Mouse (Mus musculus) limb, embryonic 12.5 days (tissue): ENCODE measurements around the gene Gper1. TPM values are rescaled to one million over a fixed set of nuclear protein-coding genes. Genes with fewer than 3 reads are reported as not detected.

Source experiments
- ATAC-seq: fragments of 200-750 bp; cut with Nextera tagmentation; 2 replicates; pipeline ENCODE4 v1.8.0; 2017; ENCODE audit warnings: low read depth, moderate TSS enrichment; ENCODE audit not compliant: insufficient number of reproducible peaks, insufficient read depth, low FRiP score, low TSS enrichment
- H3K27ac ChIP-seq: fragments of 300-500 bp; sonication (generic); 2 replicates; pipeline ENCODE4 v1.5.1; 2016; ENCODE audit warnings: mild to moderate bottlenecking, moderate library complexity
- H3K27me3 ChIP-seq: fragments of 300-500 bp; sonication (generic); 2 replicates; pipeline ENCODE4 v1.6.1; 2016; ENCODE audit warnings: mild to moderate bottlenecking, moderate library complexity
- H3K36me3 ChIP-seq: fragments of 300-500 bp; sonication (generic); 2 replicates; pipeline ENCODE4 v1.6.1; 2016; ENCODE audit warnings: mild to moderate bottlenecking, moderate library complexity
- H3K4me1 ChIP-seq: fragments of 300-500 bp; sonication (generic); replicated peaks from 2 replicates; pipeline ENCODE4 v1.6.1; 2016
- H3K4me2 ChIP-seq: fragments of 300-500 bp; sonication (generic); 2 replicates; pipeline ENCODE4 v1.6.1; 2016; ENCODE audit warnings: mild to moderate bottlenecking, moderate library complexity
- H3K4me3 ChIP-seq: fragments of 300-500 bp; sonication (generic); replicated peaks from 2 replicates; pipeline ENCODE4 v1.5.1; 2016; ENCODE audit warnings: mild to moderate bottlenecking
- H3K9ac ChIP-seq: fragments of 300-500 bp; sonication (generic); replicated peaks from 2 replicates; pipeline ENCODE4 v1.6.1; 2016; ENCODE audit warnings: mild to moderate bottlenecking, moderate library complexity
- H3K9me3 ChIP-seq: fragments of 300-500 bp; sonication (generic); 2 replicates; pipeline ENCODE4 v1.6.1; 2016; ENCODE audit warnings: mild to moderate bottlenecking, moderate library complexity
- WGBS: fragments of 180-500 bp; shearing (Covaris S2); methylation state at CpG from one replicate; pipeline ENCODE4 v1.1.7; 2016; 5-methylcytosine and 5-hydroxymethylcytosine counted together
- polyA plus RNA-seq: library from polyadenylated mRNA; unstranded; fragments of >200 nt; fragmentation: Nextera tagmentation; extraction: Ambion mirVana; gene quantifications from 2 replicates; pipeline ENCODE4 v1.2.1, GENCODE M21; 2016

Gper1 gene
- polyA plus RNA-seq: 1.7 and 1.9 TPM in 2 replicates

- 51% methylated on average over 21 of the region's 21 CpGs for WGBS
- ATAC-seq: no peak
- Histone ChIP-seq H3K27ac (0 out of 2 replicates have a peak within 1 kb of the TSS, but pooled peaks have one; percentile 23), H3K4me3 (peak within 1 kb of the TSS; percentile 31), H3K9me3 (no peaks in the 10 kb centered on the region), H3K4me2 (peak within 1 kb of the TSS; percentile 50), H3K4me1 (peaks cover 49% of the 10 kb centered on the region), H3K9ac (peak within 1 kb of the TSS; percentile 50), H3K27me3 (no peaks in the 10 kb centered on the region), H3K36me3 (0 out of 2 replicates have a peak, but pooled peaks cover 11% of the 10 kb centered on the region)
Measured at GRCm38 (mm10) chr5:139423026-139423865, at the start of gene Gper1. Gene Gper1 (plus strand): TSS chr5:139423151.

- peaks cover 38% of the 10 kb centered on the region for H3K4me1 ChIP-seq
Measured at GRCm38 (mm10) chr5:139373889-139374444, 49.0 kb upstream of the Gper1 start.

GRCm38 (mm10) chr5:139374841-139375240 lies 48.1 kb upstream of the Gper1 start:
- Histone ChIP-seq H3K27ac (no peak overlapping the region), H3K4me3 (no peak overlapping the region), H3K4me2 (no peak overlapping the region), H3K9ac (no peak overlapping the region), H3K27me3 (no peaks in the 10 kb centered on the region), H3K4me1 (peaks cover 46% of the 10 kb centered on the region), H3K9me3 (no peaks in the 10 kb centered on the region), H3K36me3 (no peaks in the 10 kb centered on the region)
- WGBS: 83% methylated on average over 2 of the region's 2 CpGs
- no peak for ATAC-seq

More at GRCm38 (mm10) chr5:139373889-139374444, 49.0 kb upstream of the Gper1 start:
- Histone ChIP-seq H3K9ac (no peak overlapping the region), H3K27ac (no peak overlapping the region), H3K36me3 (no peaks in the 10 kb centered on the region), H3K4me3 (no peak overlapping the region), H3K4me2 (no peak overlapping the region), H3K9me3 (no peaks in the 10 kb centered on the region), H3K27me3 (no peaks in the 10 kb centered on the region)
- ATAC-seq: no peak
- WGBS: 82% methylated on average over 6 of the region's 6 CpGs

GRCm38 (mm10) chr5:139377468-139378270 lies 45.3 kb upstream of the Gper1 start, which contains the start of gene Gpr146:
Gene Gpr146 (plus strand): TSS chr5:139377697.
- no peak for ATAC-seq
- Histone ChIP-seq H3K36me3 (no peaks in the 10 kb centered on the region), H3K4me2 (no peak within 1 kb of the TSS), H3K9ac (no peak within 1 kb of the TSS), H3K27me3 (no peaks in the 10 kb centered on the region; the same call in 1 of the 2 replicates), H3K27ac (peak within 1 kb of the TSS; percentile 64; the same call in 1 of the 2 replicates), H3K9me3 (no peaks in the 10 kb centered on the region), H3K4me1 (peaks cover 43% of the 10 kb centered on the region), H3K4me3 (no peak within 1 kb of the TSS)
- WGBS: 74% methylated on average over 18 of the region's 18 CpGs

- Histone ChIP-seq H3K27me3 (no peaks in the 10 kb centered on the region; the same call in 1 of the 2 replicates), H3K4me1 (peaks cover 40% of the 10 kb centered on the region), H3K9ac (no peak overlapping the region), H3K4me2 (no peak overlapping the region), H3K4me3 (no peak overlapping the region), H3K27ac (no peak overlapping the region; the same call in 1 of the 2 replicates), H3K36me3 (no peaks in the 10 kb centered on the region), H3K9me3 (no peaks in the 10 kb centered on the region)
- ATAC-seq: no peak
- 89% methylated on average over 7 of the region's 7 CpGs for WGBS
Measured at GRCm38 (mm10) chr5:139378271-139378556, 44.7 kb upstream of the Gper1 start.

- Histone ChIP-seq H3K4me3 (no peak overlapping the region), H3K27ac (peak overlapping the region; percentile 50; the same call in 1 of the 2 replicates), H3K9me3 (no peaks in the 10 kb centered on the region), H3K4me1 (peaks cover 40% of the 10 kb centered on the region), H3K4me2 (0 out of 2 replicates have a peak overlapping the region, but pooled peaks have one; percentile 19), H3K9ac (no peak overlapping the region), H3K27me3 (no peaks in the 10 kb centered on the region; the same call in 1 of the 2 replicates), H3K36me3 (no peaks in the 10 kb centered on the region)
- WGBS: 56% methylated on average over 21 of the region's 21 CpGs
- no peak for ATAC-seq
Measured at GRCm38 (mm10) chr5:139378986-139379629, 43.8 kb upstream of the Gper1 start.

- WGBS: 28% methylated on average over 8 of the region's 8 CpGs
- Histone ChIP-seq H3K27ac (peak overlapping the region; percentile 81; the same call in 1 of the 2 replicates), H3K4me3 (peak overlapping the region; percentile 68), H3K4me1 (peaks cover 46% of the 10 kb centered on the region), H3K4me2 (peak overlapping the region; percentile 92), H3K9me3 (no peaks in the 10 kb centered on the region), H3K27me3 (no peaks in the 10 kb centered on the region; the same call in 1 of the 2 replicates), H3K36me3 (no peaks in the 10 kb centered on the region), H3K9ac (no peak overlapping the region)
- no peak; the same call in 1 of the 2 replicates for ATAC-seq
Measured at GRCm38 (mm10) chr5:139379771-139380384, 43.1 kb upstream of the Gper1 start.

- Histone ChIP-seq H3K4me1 (peaks cover 48% of the 10 kb centered on the region), H3K4me3 (peak overlapping the region; percentile 68), H3K4me2 (peak overlapping the region; percentile 92), H3K27me3 (no peaks in the 10 kb centered on the region; the same call in 1 of the 2 replicates), H3K9me3 (no peaks in the 10 kb centered on the region), H3K27ac (peak overlapping the region; percentile 81), H3K9ac (peak overlapping the region; percentile 74), H3K36me3 (no peaks in the 10 kb centered on the region)
- ATAC-seq: peak; percentile 70
- 1% methylated on average over 72 of the region's 73 CpGs for WGBS
Measured at GRCm38 (mm10) chr5:139380385-139381248, 42.3 kb upstream of the Gper1 start.

- Histone ChIP-seq H3K9me3 (no peaks in the 10 kb centered on the region), H3K9ac (no peak overlapping the region), H3K4me3 (no peak overlapping the region), H3K4me2 (peak overlapping the region; percentile 17), H3K36me3 (no peaks in the 10 kb centered on the region), H3K27ac (0 out of 2 replicates have a peak overlapping the region, but pooled peaks have one; percentile 13), H3K4me1 (peaks cover 52% of the 10 kb centered on the region), H3K27me3 (no peaks in the 10 kb centered on the region; the same call in 1 of the 2 replicates)
- ATAC-seq: no peak
- 87% methylated on average over 18 of the region's 18 CpGs for WGBS
Measured at GRCm38 (mm10) chr5:139381586-139382513, 41.1 kb upstream of the Gper1 start.
